Mouse (Mus musculus) embryonic facial prominence, embryonic 15.5 days (tissue): Measurements from ENCODE around the gene Cgref1. TPM values are rescaled to one million over a fixed set of nuclear protein-coding genes. Genes with fewer than 3 reads are reported as not detected.

ENCODE experiments used
- ATAC-seq: fragments of 200-750 bp; cut with Nextera tagmentation; 2 replicates; pipeline ENCODE4 v1.8.0; 2017; ENCODE audit warnings: low read depth, moderate TSS enrichment; ENCODE audit not compliant: insufficient number of reproducible peaks, low FRiP score, low TSS enrichment
- H3K27ac ChIP-seq: fragments of 300-500 bp; sonication (generic); replicated peaks from 2 replicates; pipeline ENCODE4 v1.5.1; 2015; ENCODE audit warnings: mild to moderate bottlenecking, inconsistent platforms
- H3K27me3 ChIP-seq: fragments of 300-500 bp; sonication (generic); 2 replicates; pipeline ENCODE4 v1.6.1; 2015; ENCODE audit warnings: inconsistent platforms
- H3K36me3 ChIP-seq: fragments of 300-500 bp; sonication (generic); 2 replicates; pipeline ENCODE4 v1.6.1; 2015; ENCODE audit warnings: mild to moderate bottlenecking, inconsistent platforms
- H3K4me1 ChIP-seq: fragments of 300-500 bp; sonication (generic); 2 replicates; pipeline ENCODE4 v1.6.1; 2015; ENCODE audit warnings: inconsistent platforms
- H3K4me2 ChIP-seq: fragments of 300-500 bp; sonication (generic); replicated peaks from 2 replicates; pipeline ENCODE4 v1.6.1; 2015; ENCODE audit warnings: mild to moderate bottlenecking, inconsistent platforms
- H3K4me3 ChIP-seq: fragments of 300-500 bp; sonication (generic); replicated peaks from 2 replicates; pipeline ENCODE4 v1.5.1; 2015; ENCODE audit warnings: mild to moderate bottlenecking, inconsistent platforms
- H3K9ac ChIP-seq: fragments of 300-500 bp; sonication (generic); 2 replicates; pipeline ENCODE4 v1.6.1; 2015; ENCODE audit warnings: inconsistent platforms
- H3K9me3 ChIP-seq: fragments of 300-500 bp; sonication (generic); replicated peaks from 2 replicates; pipeline ENCODE4 v1.6.1; 2016; ENCODE audit warnings: inconsistent platforms
- WGBS: fragments of 180-500 bp; shearing (Covaris S2); methylation state at CpG from one replicate; pipeline ENCODE4 v1.1.7; 2015; 5-methylcytosine and 5-hydroxymethylcytosine counted together
- polyA plus RNA-seq: library from polyadenylated mRNA; unstranded; fragments of >200 nt; fragmentation: Nextera tagmentation; extraction: Ambion mirVana; gene quantifications from 2 replicates; pipeline ENCODE4 v1.2.1, GENCODE M21; 2015

Gene Cgref1
- polyA plus RNA-seq, 1 experiment from 2014 or later: 34.0 TPM

- ATAC-seq: peak; percentile 86
- peaks cover 3% of the 10 kb centered on the region; the same call in 1 of the 2 replicates for H3K27me3 ChIP-seq
- H3K9ac ChIP-seq: peak overlapping the region; percentile 45
- under 1% methylated on average over 31 of the region's 31 CpGs for WGBS
- peaks cover 27% of the 10 kb centered on the region for H3K36me3 ChIP-seq
- no peaks in the 10 kb centered on the region for H3K9me3 ChIP-seq
- H3K4me2 ChIP-seq: peak overlapping the region; percentile 86
- peak overlapping the region; percentile 60 for H3K4me3 ChIP-seq
- H3K27ac ChIP-seq: peak overlapping the region; percentile 86
- peaks cover 28% of the 10 kb centered on the region for H3K4me1 ChIP-seq
These were observed 4.4 kb upstream of the Cgref1 start for GRCm38 (mm10) chr5:30949654-30950326.

GRCm38 (mm10) chr5:30948620-30949019 lies 3.2 kb upstream of the Cgref1 start:
- no peak overlapping the region; the same call in 1 of the 2 replicates for H3K27ac ChIP-seq
- H3K4me2 ChIP-seq: 0 out of 2 replicates have a peak overlapping the region, but pooled peaks have one; percentile 86
- no peak overlapping the region for H3K9ac ChIP-seq
- H3K36me3 ChIP-seq: peaks cover 15% of the 10 kb centered on the region
- no peak overlapping the region for H3K4me3 ChIP-seq
- peaks cover 3% of the 10 kb centered on the region; the same call in 1 of the 2 replicates for H3K27me3 ChIP-seq
- 74% methylated on average over 5 of the region's 5 CpGs for WGBS
- no peak for ATAC-seq
- H3K4me1 ChIP-seq: peaks cover 28% of the 10 kb centered on the region
- no peaks in the 10 kb centered on the region for H3K9me3 ChIP-seq

GRCm38 (mm10) chr5:30944344-30944743 lies 1.0 kb downstream of the Cgref1 start:
- ATAC-seq: no peak
- Histone ChIP-seq H3K36me3 (no peaks in the 10 kb centered on the region), H3K27ac (no peak overlapping the region), H3K4me2 (0 out of 2 replicates have a peak overlapping the region, but pooled peaks have one; percentile 87), H3K4me3 (no peak overlapping the region), H3K27me3 (peaks cover 3% of the 10 kb centered on the region; the same call in 1 of the 2 replicates), H3K9ac (no peak overlapping the region), H3K9me3 (no peaks in the 10 kb centered on the region), H3K4me1 (peaks cover 15% of the 10 kb centered on the region)
- WGBS: 88% methylated on average over 6 of the region's 6 CpGs

GRCm38 (mm10) chr5:30943004-30943403 lies 2.4 kb downstream of the Cgref1 start:
- no peak for ATAC-seq
- Histone ChIP-seq H3K4me2 (no peak overlapping the region), H3K4me1 (peaks cover 7% of the 10 kb centered on the region), H3K9ac (no peak overlapping the region), H3K27me3 (peaks cover 3% of the 10 kb centered on the region; the same call in 1 of the 2 replicates), H3K4me3 (no peak overlapping the region), H3K36me3 (no peaks in the 10 kb centered on the region), H3K27ac (no peak overlapping the region), H3K9me3 (no peaks in the 10 kb centered on the region)
- 93% methylated on average over 2 of the region's 2 CpGs for WGBS

- Histone ChIP-seq H3K4me3 (no peak overlapping the region), H3K9ac (no peak overlapping the region), H3K27me3 (no peaks in the 10 kb centered on the region), H3K4me2 (no peak overlapping the region), H3K9me3 (no peaks in the 10 kb centered on the region), H3K4me1 (no peaks in the 10 kb centered on the region), H3K36me3 (no peaks in the 10 kb centered on the region), H3K27ac (no peak overlapping the region)
- no peak for ATAC-seq
- 83% methylated on average over 5 of the region's 5 CpGs for WGBS
These were observed 10.5 kb downstream of the Cgref1 start for GRCm38 (mm10) chr5:30934725-30935461.

- Histone ChIP-seq H3K9me3 (no peaks in the 10 kb centered on the region), H3K36me3 (no peaks in the 10 kb centered on the region), H3K4me2 (no peak overlapping the region), H3K27me3 (no peaks in the 10 kb centered on the region), H3K9ac (no peak overlapping the region), H3K4me1 (no peaks in the 10 kb centered on the region), H3K27ac (no peak overlapping the region), H3K4me3 (no peak overlapping the region)
- 62% methylated on average over 5 of the region's 5 CpGs for WGBS
- no peak for ATAC-seq
These were observed 11.7 kb downstream of the Cgref1 start for GRCm38 (mm10) chr5:30933705-30934104.

GRCm38 (mm10) chr5:30931378-30931777 lies 14.0 kb downstream of the Cgref1 start:
- Histone ChIP-seq H3K36me3 (no peaks in the 10 kb centered on the region), H3K4me1 (peaks cover 5% of the 10 kb centered on the region; the same call in 1 of the 2 replicates), H3K27me3 (no peaks in the 10 kb centered on the region), H3K9me3 (no peaks in the 10 kb centered on the region), H3K4me3 (no peak overlapping the region), H3K27ac (peak overlapping the region; percentile 11), H3K4me2 (no peak overlapping the region), H3K9ac (no peak overlapping the region)
- no peak for ATAC-seq
- WGBS: 75% methylated on average over 4 of the region's 4 CpGs

- Histone ChIP-seq H3K4me2 (no peak overlapping the region), H3K27me3 (no peaks in the 10 kb centered on the region), H3K9me3 (no peaks in the 10 kb centered on the region), H3K9ac (no peak overlapping the region), H3K4me1 (peaks cover 5% of the 10 kb centered on the region; the same call in 1 of the 2 replicates), H3K27ac (peak overlapping the region; percentile 11; the same call in 1 of the 2 replicates), H3K36me3 (no peaks in the 10 kb centered on the region), H3K4me3 (no peak overlapping the region)
- 76% methylated on average over 6 of the region's 6 CpGs for WGBS
- no peak for ATAC-seq
These were observed 14.5 kb downstream of the Cgref1 start for GRCm38 (mm10) chr5:30930846-30931245.

- 34% methylated on average over 4 of the region's 4 CpGs for WGBS
- no peak for ATAC-seq
- H3K27ac ChIP-seq: 0 out of 2 replicates have a peak overlapping the region, but pooled peaks have one; percentile 17
- peaks cover 5% of the 10 kb centered on the region; the same call in 1 of the 2 replicates for H3K4me1 ChIP-seq
- H3K4me2 ChIP-seq: no peak overlapping the region
- H3K9me3 ChIP-seq: no peaks in the 10 kb centered on the region
- H3K9ac ChIP-seq: no peak overlapping the region
- H3K4me3 ChIP-seq: no peak overlapping the region
- no peaks in the 10 kb centered on the region for H3K27me3 ChIP-seq
- no peaks in the 10 kb centered on the region for H3K36me3 ChIP-seq
These were observed 15.3 kb downstream of the Cgref1 start for GRCm38 (mm10) chr5:30930121-30930520.

GRCm38 (mm10) chr5:30927945-30928529 lies 17.4 kb downstream of the Cgref1 start:
- H3K9ac ChIP-seq: no peak overlapping the region
- H3K4me3 ChIP-seq: no peak overlapping the region
- no peak for ATAC-seq

GRCm38 (mm10) chr5:30926073-30926472 lies 19.3 kb downstream of the Cgref1 start:
- no peak overlapping the region for H3K4me3 ChIP-seq
- H3K36me3 ChIP-seq: peaks cover 3% of the 10 kb centered on the region; the same call in 1 of the 2 replicates
- ATAC-seq: no peak
- no peaks in the 10 kb centered on the region for H3K27me3 ChIP-seq
- H3K4me1 ChIP-seq: peaks cover 26% of the 10 kb centered on the region
- no peaks in the 10 kb centered on the region for H3K9me3 ChIP-seq
- WGBS: 79% methylated on average over 2 of the region's 2 CpGs
- H3K9ac ChIP-seq: no peak overlapping the region
- no peak overlapping the region for H3K4me2 ChIP-seq
- H3K27ac ChIP-seq: no peak overlapping the region

More at GRCm38 (mm10) chr5:30927945-30928529, 17.4 kb downstream of the Cgref1 start:
- Histone ChIP-seq H3K4me1 (peaks cover 7% of the 10 kb centered on the region), H3K27me3 (no peaks in the 10 kb centered on the region), H3K4me2 (0 out of 2 replicates have a peak overlapping the region, but pooled peaks have one; percentile 21), H3K36me3 (no peaks in the 10 kb centered on the region), H3K27ac (no peak overlapping the region), H3K9me3 (no peaks in the 10 kb centered on the region)
- WGBS: 39% methylated on average over 7 of the region's 7 CpGs
